Mouse (Mus musculus): ENCODE measurements around the gene Gtf3c1. TPM values are rescaled to one million over a fixed set of nuclear protein-coding genes. Genes with fewer than 3 reads are reported as not detected.
A peak's percentile ranks its signal among the peaks of the same experiment; 100 is the strongest.

Gene Gtf3c1
- polyA plus RNA-seq, 1 experiment from 2014 or later, result 36.2 TPM

- Histone ChIP-seq H3K4me3 (no peak overlapping the region), H3K36me3 (peaks cover 90% of the 10 kb centered on the region), H3K4me1 (no peaks in the 10 kb centered on the region), H3K9me3 (no peaks in the 10 kb centered on the region), H3K27me3 (ENCODE audit: insufficient read depth, poor library complexity, severe bottlenecking) (no peaks in the 10 kb centered on the region), H3K27ac (no peak overlapping the region)
- WGBS, result 91% methylated on average over 9 of the region's 9 CpGs
- DNase-seq (ENCODE audit: low spot score), result no peak
Observed at GRCm38 (mm10) chr7:125679936-125680335, 27.6 kb downstream of the Gtf3c1 start.

DNA sequence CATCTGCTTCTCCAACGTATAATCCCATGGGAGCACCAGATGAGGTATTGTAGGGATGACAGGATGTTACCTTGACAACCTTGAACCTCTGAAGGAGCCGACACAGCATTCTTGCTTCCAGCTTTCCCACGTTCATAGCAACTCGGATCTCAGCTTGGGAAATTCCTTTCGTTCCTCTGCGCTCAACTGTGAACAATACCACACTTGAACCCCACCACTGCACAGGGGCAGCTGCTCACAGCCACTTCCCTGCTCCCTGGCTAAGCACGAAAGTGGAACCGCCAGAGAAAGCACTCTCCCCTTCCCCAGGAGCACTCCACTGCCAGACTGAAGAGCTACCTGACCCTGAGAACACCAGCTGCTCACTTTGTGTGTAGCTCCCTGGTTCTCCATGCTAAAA lies 28.8 kb downstream of the Gtf3c1 start:
- 86% methylated on average over 8 of the region's 8 CpGs for WGBS
- DNase-seq (ENCODE audit: low spot score), result no peak
- Histone ChIP-seq H3K4me3 (no peak overlapping the region), H3K9me3 (no peaks in the 10 kb centered on the region), H3K36me3 (peaks cover 95% of the 10 kb centered on the region), H3K27ac (no peak overlapping the region), H3K27me3 (ENCODE audit: insufficient read depth, poor library complexity, severe bottlenecking) (no peaks in the 10 kb centered on the region), H3K4me1 (no peaks in the 10 kb centered on the region)

- Histone ChIP-seq H3K4me1 (no peaks in the 10 kb centered on the region), H3K9me3 (no peaks in the 10 kb centered on the region), H3K4me3 (no peak overlapping the region), H3K27me3 (ENCODE audit: insufficient read depth, poor library complexity, severe bottlenecking) (no peaks in the 10 kb centered on the region), H3K27ac (no peak overlapping the region), H3K36me3 (peaks cover 99% of the 10 kb centered on the region)
- DNase-seq (ENCODE audit: low spot score), result peak; percentile 74
- WGBS, result 82% methylated on average over 2 of the region's 2 CpGs
Observed at GRCm38 (mm10) chr7:125674916-125675315, 32.7 kb downstream of the Gtf3c1 start.

- H3K27ac ChIP-seq, result no peak overlapping the region
- H3K4me1 ChIP-seq, result no peaks in the 10 kb centered on the region
- 84% methylated on average over 8 of the region's 8 CpGs for WGBS
- no peaks in the 10 kb centered on the region for H3K9me3 ChIP-seq
- H3K36me3 ChIP-seq, result peaks cover 99% of the 10 kb centered on the region
- H3K4me3 ChIP-seq, result no peak overlapping the region
- H3K27me3 ChIP-seq (ENCODE audit: insufficient read depth, poor library complexity, severe bottlenecking), result no peaks in the 10 kb centered on the region
- DNase-seq (ENCODE audit: low spot score), result no peak
Observed at GRCm38 (mm10) chr7:125671396-125671795, 36.2 kb downstream of the Gtf3c1 start.

GRCm38 (mm10) chr7:125670865-125671264 lies 36.7 kb downstream of the Gtf3c1 start:
- H3K4me3 ChIP-seq, result no peak overlapping the region
- no peaks in the 10 kb centered on the region for H3K4me1 ChIP-seq
- H3K27me3 ChIP-seq (ENCODE audit: insufficient read depth, poor library complexity, severe bottlenecking), result no peaks in the 10 kb centered on the region
- H3K36me3 ChIP-seq, result peaks cover 99% of the 10 kb centered on the region
- H3K9me3 ChIP-seq, result no peaks in the 10 kb centered on the region
- no peak overlapping the region for H3K27ac ChIP-seq
- DNase-seq (ENCODE audit: low spot score), result no peak
- WGBS, result 70% methylated on average over 6 of the region's 6 CpGs

- Histone ChIP-seq H3K27me3 (ENCODE audit: insufficient read depth, poor library complexity, severe bottlenecking) (no peaks in the 10 kb centered on the region), H3K4me3 (no peak overlapping the region), H3K36me3 (peaks cover 100% of the 10 kb centered on the region), H3K4me1 (no peaks in the 10 kb centered on the region), H3K9me3 (no peaks in the 10 kb centered on the region), H3K27ac (no peak overlapping the region)
- no peak for DNase-seq (ENCODE audit: low spot score)
- 78% methylated on average over 3 of the region's 3 CpGs for WGBS
Observed at GRCm38 (mm10) chr7:125663654-125664053, 43.9 kb downstream of the Gtf3c1 start.

- peaks cover 100% of the 10 kb centered on the region for H3K36me3 ChIP-seq
- H3K4me1 ChIP-seq, result no peaks in the 10 kb centered on the region
- no peak overlapping the region for H3K4me3 ChIP-seq
- 93% methylated on average over 6 of the region's 6 CpGs for WGBS
- no peaks in the 10 kb centered on the region for H3K27me3 ChIP-seq (ENCODE audit: insufficient read depth, poor library complexity, severe bottlenecking)
- DNase-seq (ENCODE audit: low spot score), result no peak
- H3K27ac ChIP-seq, result no peak overlapping the region
- H3K9me3 ChIP-seq, result no peaks in the 10 kb centered on the region
Observed at GRCm38 (mm10) chr7:125657511-125657910, 50.1 kb downstream of the Gtf3c1 start.

GRCm38 (mm10) chr7:125649013-125649412 lies 58.6 kb downstream of the Gtf3c1 start:
- Histone ChIP-seq H3K27ac (no peak overlapping the region), H3K36me3 (peaks cover 100% of the 10 kb centered on the region), H3K4me1 (no peaks in the 10 kb centered on the region), H3K9me3 (no peaks in the 10 kb centered on the region), H3K4me3 (no peak overlapping the region), H3K27me3 (ENCODE audit: insufficient read depth, poor library complexity, severe bottlenecking) (no peaks in the 10 kb centered on the region)
- 90% methylated on average over 1 of the region's 1 CpGs for WGBS
- no peak for DNase-seq (ENCODE audit: low spot score)

DNA sequence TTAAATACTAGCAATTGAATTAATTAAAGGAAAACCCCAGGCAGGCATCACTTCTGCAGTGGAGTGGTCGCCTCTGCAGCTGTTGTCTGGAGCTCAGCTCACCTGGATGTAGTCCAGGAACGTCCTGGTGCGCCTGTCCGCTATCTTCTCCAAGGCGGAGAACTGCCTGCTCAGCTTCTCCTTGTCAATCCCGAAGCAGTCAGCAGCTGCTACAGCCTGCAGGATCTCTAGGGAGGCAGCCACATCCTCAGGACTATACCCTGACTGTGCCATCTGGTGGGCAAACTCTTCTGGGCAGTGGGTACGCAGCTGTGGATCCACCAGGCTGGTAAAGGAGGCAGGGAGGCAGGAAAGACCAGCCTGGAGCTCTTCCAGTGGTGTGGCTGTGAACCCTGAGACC lies 62.2 kb downstream of the Gtf3c1 start:
- H3K4me1 ChIP-seq, result peaks cover 9% of the 10 kb centered on the region; the same call in 1 of the 2 replicates
- no peaks in the 10 kb centered on the region for H3K9me3 ChIP-seq
- no peak overlapping the region for H3K27ac ChIP-seq
- no peaks in the 10 kb centered on the region for H3K27me3 ChIP-seq (ENCODE audit: insufficient read depth, poor library complexity, severe bottlenecking)
- peaks cover 100% of the 10 kb centered on the region for H3K36me3 ChIP-seq
- DNase-seq (ENCODE audit: low spot score), result no peak
- WGBS, result 90% methylated on average over 7 of the region's 7 CpGs
- H3K4me3 ChIP-seq, result no peak overlapping the region

DNA sequence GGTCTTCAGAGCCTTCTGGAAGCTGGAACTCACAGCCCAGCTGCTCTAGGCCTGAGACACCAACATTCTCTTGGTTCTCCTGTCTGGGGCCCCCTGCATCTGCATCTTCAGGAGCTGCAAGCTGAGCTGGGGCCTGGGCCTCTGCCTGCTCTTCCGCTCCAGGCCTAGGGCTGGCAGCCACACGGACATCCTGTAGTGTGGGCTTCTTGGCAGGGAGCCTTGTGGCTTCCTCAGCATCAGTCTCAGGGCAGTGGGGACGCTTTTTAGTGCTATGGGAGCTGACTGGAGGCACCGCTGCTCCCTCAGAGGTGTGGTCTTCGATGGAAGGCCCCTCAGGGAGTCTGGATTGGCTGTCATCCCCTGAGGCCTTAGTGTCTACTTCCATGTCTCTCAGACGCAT lies 63.7 kb downstream of the Gtf3c1 start:
- WGBS, result 92% methylated on average over 6 of the region's 6 CpGs
- H3K36me3 ChIP-seq, result peaks cover 99% of the 10 kb centered on the region
- H3K9me3 ChIP-seq, result no peaks in the 10 kb centered on the region
- no peak overlapping the region for H3K27ac ChIP-seq
- H3K27me3 ChIP-seq (ENCODE audit: insufficient read depth, poor library complexity, severe bottlenecking), result no peaks in the 10 kb centered on the region
- no peak for DNase-seq (ENCODE audit: low spot score)
- H3K4me1 ChIP-seq, result peaks cover 9% of the 10 kb centered on the region; the same call in 1 of the 2 replicates
- no peak overlapping the region for H3K4me3 ChIP-seq

DNA sequence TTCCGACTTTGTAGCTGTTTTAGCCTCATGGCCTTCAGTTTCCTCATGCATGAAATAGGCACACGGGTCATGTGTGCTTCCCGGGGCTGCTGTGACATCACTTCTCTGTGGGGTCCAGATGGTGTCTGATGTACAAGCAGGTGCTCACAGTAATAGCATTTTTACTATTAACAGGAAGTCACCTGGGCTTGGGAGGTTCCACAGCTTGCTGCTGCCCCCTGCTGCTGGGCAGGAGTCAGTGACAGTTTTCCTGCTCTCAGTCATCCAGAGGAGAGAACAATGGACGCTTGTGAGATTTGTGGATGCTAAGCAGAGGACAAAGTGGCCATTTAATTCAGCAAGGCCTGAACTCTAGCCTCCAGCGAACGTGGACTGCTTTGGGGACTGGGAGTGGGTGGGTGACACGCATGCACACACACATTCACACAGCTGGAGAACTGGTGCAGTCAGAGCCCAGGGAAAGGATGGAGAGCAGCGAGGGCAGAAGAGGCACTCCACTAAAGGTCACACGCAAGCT lies 68.7 kb downstream of the Gtf3c1 start:
- Histone ChIP-seq H3K27me3 (ENCODE audit: insufficient read depth, poor library complexity, severe bottlenecking) (no peaks in the 10 kb centered on the region), H3K27ac (peak overlapping the region; percentile 30; the same call in 1 of the 2 replicates), H3K4me3 (no peak overlapping the region), H3K36me3 (peaks cover 50% of the 10 kb centered on the region), H3K4me1 (peaks cover 22% of the 10 kb centered on the region), H3K9me3 (no peaks in the 10 kb centered on the region)
- WGBS, result 48% methylated on average over 9 of the region's 9 CpGs
- no peak for DNase-seq (ENCODE audit: low spot score)

- 79% methylated on average over 6 of the region's 6 CpGs for WGBS
Observed at GRCm38 (mm10) chr7:125638376-125638775, 69.2 kb downstream of the Gtf3c1 start.

GRCm38 (mm10) chr7:125637220-125638140 lies 70.1 kb downstream of the Gtf3c1 start:
- DNase-seq (ENCODE audit: low spot score), result no peak
- H3K36me3 ChIP-seq, result peaks cover 35% of the 10 kb centered on the region
- H3K27ac ChIP-seq, result 0 out of 2 replicates have a peak overlapping the region, but pooled peaks have one; percentile 29
- no peaks in the 10 kb centered on the region for H3K27me3 ChIP-seq (ENCODE audit: insufficient read depth, poor library complexity, severe bottlenecking)
- no peak overlapping the region for H3K4me3 ChIP-seq
- peaks cover 26% of the 10 kb centered on the region for H3K4me1 ChIP-seq
- 88% methylated on average over 8 of the region's 8 CpGs for WGBS
- H3K9me3 ChIP-seq, result no peaks in the 10 kb centered on the region

More at GRCm38 (mm10) chr7:125638376-125638775, 69.2 kb downstream of the Gtf3c1 start:
- Histone ChIP-seq H3K4me1 (peaks cover 22% of the 10 kb centered on the region), H3K9me3 (no peaks in the 10 kb centered on the region), H3K36me3 (peaks cover 44% of the 10 kb centered on the region), H3K27ac (no peak overlapping the region), H3K4me3 (no peak overlapping the region), H3K27me3 (ENCODE audit: insufficient read depth, poor library complexity, severe bottlenecking) (no peaks in the 10 kb centered on the region)
- DNase-seq (ENCODE audit: low spot score), result no peak
